Mouse (Mus musculus): ENCODE data around the gene Arap1. TPM values are rescaled to one million over a fixed set of nuclear protein-coding genes. Genes with fewer than 3 reads are reported as not detected.

Gene Arap1
- 1.9 TPM for polyA plus RNA-seq (2014; fragmentation: Illumina TruSeq; extraction: RNeasy Lipid Tissue Mini Kit (QIAGEN cat#74804); ENCODE audit: low read depth, low replicate concordance)

GRCm38 (mm10) chr7:101347767-101348270, at the start of gene Arap1:
TSS of gene Arap1 (plus strand) at chr7:101348067.

GRCm38 (mm10) chr7:101301881-101302456, 45.9 kb upstream of the Arap1 start, which contains the start of gene Atg16l2:
TSS of gene Atg16l2 (minus strand) at chr7:101302251.

GRCm38 (mm10) chr7:101317014-101317413, 30.9 kb upstream of the Arap1 start, which contains the start of gene Stard10:
TSS of gene Stard10 (plus strand) at chr7:101317086.

GRCm38 (mm10) chr7:101410267-101410936, 62.5 kb downstream of the Arap1 start, which contains the start of gene Gm45837:
TSS of gene Gm45837 (plus strand) at chr7:101410886.

GRCm38 (mm10) chr7:101421529-101421928, 73.7 kb downstream of the Arap1 start, which contains the start of gene Pde2a:
TSS of gene Pde2a (plus strand) at chr7:101421691.

Other genes with a start within 250 kb of the Arap1 start
- gene Atg16l2, start 45.8 kb upstream of the Arap1 start, polyA plus RNA-seq (2014; fragmentation: Illumina TruSeq; extraction: RNeasy Lipid Tissue Mini Kit (QIAGEN cat#74804); ENCODE audit: low read depth, low replicate concordance) = 1.6 TPM
- 37.0 TPM for gene Stard10, start 31.0 kb upstream of the Arap1 start, polyA plus RNA-seq (2014; fragmentation: Illumina TruSeq; extraction: RNeasy Lipid Tissue Mini Kit (QIAGEN cat#74804); ENCODE audit: low read depth, low replicate concordance)
- gene Gm45837, start 62.8 kb downstream of the Arap1 start, polyA plus RNA-seq (2014; fragmentation: Illumina TruSeq; extraction: RNeasy Lipid Tissue Mini Kit (QIAGEN cat#74804); ENCODE audit: low read depth, low replicate concordance) = not detected
- 1.9 TPM for gene Pde2a, start 73.6 kb downstream of the Arap1 start, polyA plus RNA-seq (2014; fragmentation: Illumina TruSeq; extraction: RNeasy Lipid Tissue Mini Kit (QIAGEN cat#74804); ENCODE audit: low read depth, low replicate concordance)
- not detected for gene Art2b, start 237.5 kb downstream of the Arap1 start, polyA plus RNA-seq (2014; fragmentation: Illumina TruSeq; extraction: RNeasy Lipid Tissue Mini Kit (QIAGEN cat#74804); ENCODE audit: low read depth, low replicate concordance)